Mouse (Mus musculus): ENCODE measurements around the gene Zswim7.

GRCm38 (mm10) chr11:62263599-62263998 is 17.6 kb downstream of the Zswim7 start:
- TF ChIP-seq GATA1 (IDR thresholded peaks at IDR 0.05; ENCODE audit: borderline replicate concordance, low read length) (no peak), FLI1 (IDR thresholded peaks at IDR 0.05; ENCODE audit: low read length) (no peak)
